Mouse (Mus musculus) testis, adult 2 months (tissue): ENCODE data around the gene Lrp10.

Experiments used
- CTCF ChIP-seq: fragments of 200-500 bp; IDR thresholded peaks from 2 replicates; pipeline ENCODE4 v1.5.1; 2012; ENCODE audit warnings: low read depth, mild to moderate bottlenecking, inconsistent platforms, low read length, moderate library complexity; ENCODE audit not compliant: control insufficient read depth, insufficient read depth, insufficient replicate concordance
- POLR2A ChIP-seq: fragments of 200-500 bp; IDR thresholded peaks from 2 replicates; pipeline ENCODE4 v1.6.1; 2012; ENCODE audit warnings: low read depth, mild to moderate bottlenecking, inconsistent platforms, low read length, moderate library complexity; ENCODE audit not compliant: control insufficient read depth

DNA sequence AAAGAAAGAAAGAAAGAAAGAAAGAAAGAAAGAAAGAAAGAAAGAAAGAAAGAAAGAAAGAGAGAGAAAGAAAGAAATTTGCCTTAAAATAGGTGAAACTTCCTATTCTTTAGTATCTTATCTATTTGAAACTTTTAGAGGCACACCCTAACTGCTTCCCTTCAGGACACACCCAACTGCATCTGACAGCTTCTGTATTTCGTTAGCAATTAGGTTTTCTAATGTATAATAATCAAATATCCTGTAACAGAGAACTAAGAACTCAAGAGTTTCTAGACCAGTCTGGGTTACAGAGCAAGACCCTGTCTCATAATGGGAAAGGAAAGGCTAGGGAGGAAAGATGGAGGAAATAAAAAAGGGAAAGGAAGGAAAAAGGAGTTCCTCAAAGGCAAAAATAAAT lies 39.3 kb upstream of the Lrp10 start:
- TF ChIP-seq CTCF: no peak
- no peak for TF ChIP-seq POLR2A
